Mouse (Mus musculus): ENCODE measurements around the gene Col15a1.
A peak's percentile ranks its signal among the peaks of the same experiment; 100 is the strongest.

The Col15a1 gene

DNA sequence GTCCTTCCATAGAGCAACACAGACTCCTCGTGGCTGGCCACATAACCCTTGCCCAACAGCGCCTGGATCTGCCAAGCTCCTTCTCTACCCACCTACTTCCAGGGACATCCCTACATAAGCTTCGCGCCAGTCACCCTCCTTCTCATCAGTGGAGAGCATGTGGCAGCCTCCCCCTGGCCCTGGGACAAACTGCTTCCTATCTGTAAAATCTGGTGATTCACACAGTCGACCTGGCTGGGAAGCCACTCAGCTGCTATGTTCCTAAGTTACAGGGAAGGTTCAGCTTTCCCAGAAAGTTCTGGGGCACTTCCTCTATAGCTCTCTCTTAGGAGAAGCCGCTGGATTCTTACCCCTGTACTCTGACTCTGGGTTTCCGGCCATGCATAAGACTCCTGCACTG is 22.5 kb downstream of the Col15a1 start:
- no peak for DNase-seq (ENCODE audit: low spot score in 2 of 2)

DNA sequence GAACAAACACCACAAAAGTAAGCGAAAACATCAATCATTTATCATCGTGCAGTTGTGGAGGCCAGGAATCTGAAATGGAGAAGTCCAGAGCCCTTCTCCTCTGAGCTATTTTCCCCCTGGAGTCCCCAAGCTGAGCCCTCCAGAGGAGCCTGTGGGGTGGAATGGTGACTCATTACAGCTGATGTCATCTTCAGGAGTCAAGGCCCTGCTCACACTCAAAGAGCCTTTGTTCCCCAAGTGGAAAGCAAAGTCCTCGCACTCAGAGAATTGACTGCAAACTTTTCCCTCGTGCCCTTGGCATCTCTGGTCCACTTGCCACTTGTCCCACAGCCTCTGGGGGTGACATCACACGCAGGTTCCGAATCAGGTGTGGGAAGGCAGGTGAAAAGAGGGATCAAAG is 23.4 kb downstream of the Col15a1 start:
- no peak for DNase-seq (ENCODE audit: low spot score in 2 of 2)

DNA sequence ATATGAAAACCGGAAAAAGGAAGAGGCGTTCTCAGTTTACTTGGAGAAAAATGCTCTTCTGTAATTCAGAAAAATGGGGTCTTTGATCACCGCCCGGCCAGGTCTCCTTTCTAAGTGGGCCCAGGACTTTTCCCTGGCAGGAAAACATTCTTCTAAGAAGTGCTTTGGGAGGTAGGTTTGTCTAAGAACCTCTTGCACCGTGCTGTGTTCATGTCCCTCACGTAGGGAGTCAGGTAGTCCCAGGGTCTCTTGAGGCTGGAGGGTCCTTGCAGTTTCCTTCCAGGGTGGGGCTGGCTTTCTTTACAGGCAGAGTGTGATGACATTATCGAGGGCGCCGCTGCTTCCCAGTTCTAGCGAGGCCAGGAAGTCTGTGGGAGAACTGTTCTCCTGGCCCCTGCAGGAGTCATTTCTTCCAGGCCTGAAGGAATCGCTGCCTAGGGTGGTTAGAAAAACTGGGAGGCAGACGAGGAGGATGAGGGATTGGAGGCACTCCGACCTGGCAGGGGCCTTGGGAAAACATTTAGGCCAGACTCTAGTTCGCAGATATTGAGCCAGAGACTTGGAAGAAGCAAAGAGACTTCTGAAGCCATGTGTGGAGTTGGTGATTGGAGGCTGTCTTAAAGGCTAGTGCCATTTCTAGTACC is 25.4 kb downstream of the Col15a1 start:
- DNase-seq (ENCODE audit: low spot score in 2 of 2), result no peak

DNA sequence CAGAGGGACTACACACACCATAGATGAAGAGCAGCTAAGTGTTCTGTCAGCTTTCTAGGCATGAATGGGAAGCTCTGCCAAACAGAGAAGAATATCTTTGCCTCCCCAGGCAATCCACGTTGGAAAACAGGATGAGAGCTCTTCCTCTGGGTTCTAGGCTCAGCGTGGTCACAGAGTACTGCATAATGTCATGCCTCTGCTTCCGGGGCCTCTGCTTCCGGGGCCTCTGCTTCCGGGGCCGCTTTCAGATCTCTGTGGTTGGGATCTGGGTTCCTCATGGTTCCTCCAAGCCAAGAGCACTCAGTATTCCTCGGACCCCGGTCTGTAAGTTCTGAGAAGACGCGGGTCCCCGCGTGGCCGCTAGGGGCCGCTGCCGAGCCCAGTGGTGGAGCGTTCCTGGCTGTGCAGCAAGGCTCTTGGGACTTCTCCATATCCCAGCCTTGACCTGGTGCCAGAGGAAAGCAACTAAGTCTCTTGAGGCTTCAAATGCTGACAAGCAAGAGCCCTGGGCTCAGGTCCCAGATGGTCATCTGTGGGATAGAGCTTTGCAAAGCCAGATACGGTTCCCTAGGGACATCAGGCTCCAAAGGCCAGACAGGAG is 26.8 kb downstream of the Col15a1 start:
- DNase-seq (ENCODE audit: low spot score in 2 of 2), result peak; percentile 42 to 48

DNA sequence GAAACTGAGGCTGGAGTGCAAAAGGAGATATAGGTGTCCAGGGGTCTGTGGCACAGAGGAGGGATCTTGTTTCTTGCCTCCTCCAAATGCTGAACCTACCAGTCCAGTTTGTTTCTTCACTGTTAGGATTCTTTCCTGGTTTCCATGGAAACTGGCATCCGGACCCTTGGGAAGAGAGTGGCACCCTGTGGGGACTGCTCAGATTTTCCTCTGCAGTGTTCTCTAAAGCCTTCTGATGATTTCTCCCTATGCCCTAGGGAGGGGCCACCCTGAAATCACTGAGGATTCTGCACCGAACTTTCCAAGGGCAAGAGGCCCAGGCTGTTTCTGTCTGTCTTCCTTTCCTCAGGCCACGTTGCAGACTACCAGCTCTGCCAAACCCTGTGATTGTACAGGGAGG is 27.4 kb downstream of the Col15a1 start:
- DNase-seq (ENCODE audit: low spot score in 2 of 2), result no peak

DNA sequence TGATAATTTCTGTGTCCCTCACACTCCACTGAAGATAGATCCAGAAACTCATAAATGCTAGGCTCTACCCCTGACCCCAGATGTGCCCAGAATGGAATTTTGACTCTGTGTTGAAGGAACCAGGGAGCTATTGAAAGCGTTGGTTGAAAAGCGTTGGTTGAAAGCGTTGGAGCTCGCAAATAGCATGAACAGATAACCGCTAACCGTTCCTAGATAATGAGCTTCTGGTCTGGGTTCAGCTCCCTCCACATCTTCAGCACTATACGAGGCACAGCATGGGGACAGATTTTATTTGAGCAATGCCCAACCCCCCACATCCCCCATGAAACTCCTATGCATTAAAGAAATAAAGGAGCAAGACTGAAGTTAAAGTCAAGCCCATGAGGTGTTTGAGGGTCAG is 28.1 kb downstream of the Col15a1 start:
- no peak for DNase-seq (ENCODE audit: low spot score in 2 of 2)

DNA sequence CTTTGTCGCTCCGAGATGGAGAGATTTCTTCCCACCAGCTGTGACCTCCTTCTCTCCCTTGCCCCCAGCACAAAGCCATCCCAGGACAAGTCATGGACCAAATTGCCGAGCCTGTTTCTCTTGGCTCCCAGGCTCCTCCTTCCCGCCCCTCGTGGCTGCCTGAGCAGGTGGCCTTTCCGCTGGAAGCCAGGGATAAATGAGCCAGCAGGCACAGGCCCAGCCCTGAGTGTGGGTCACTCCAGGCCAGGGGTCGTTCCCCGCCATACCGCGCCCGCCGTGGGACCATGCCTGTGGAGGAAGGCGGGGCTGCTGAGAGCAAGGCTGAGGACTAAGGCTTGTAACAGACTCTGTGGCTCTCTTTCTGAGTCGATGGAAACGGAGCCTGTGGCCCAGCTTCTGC is 29.3 kb downstream of the Col15a1 start:
- DNase-seq (ENCODE audit: low spot score in 2 of 2), result no peak

DNA sequence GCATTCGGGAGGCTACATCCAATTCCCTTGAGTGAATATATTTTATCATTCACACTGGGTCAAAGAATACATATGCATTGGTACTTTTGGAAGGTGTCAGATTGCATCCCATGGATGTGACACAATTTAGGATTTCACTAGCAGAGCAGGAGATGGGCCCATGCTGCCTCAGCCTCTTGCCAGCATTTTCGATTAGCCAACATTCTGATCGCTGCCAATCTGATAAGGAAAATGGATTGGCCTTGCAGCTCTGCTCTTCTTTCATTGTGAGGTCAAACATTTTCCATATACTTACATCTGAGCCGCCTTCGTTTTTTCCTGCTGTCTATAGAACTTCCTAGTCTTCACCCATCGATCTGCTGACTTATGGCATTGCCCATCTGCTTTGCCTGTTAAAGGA is 31.2 kb downstream of the Col15a1 start:
- no peak for DNase-seq (ENCODE audit: low spot score in 2 of 2)

DNA sequence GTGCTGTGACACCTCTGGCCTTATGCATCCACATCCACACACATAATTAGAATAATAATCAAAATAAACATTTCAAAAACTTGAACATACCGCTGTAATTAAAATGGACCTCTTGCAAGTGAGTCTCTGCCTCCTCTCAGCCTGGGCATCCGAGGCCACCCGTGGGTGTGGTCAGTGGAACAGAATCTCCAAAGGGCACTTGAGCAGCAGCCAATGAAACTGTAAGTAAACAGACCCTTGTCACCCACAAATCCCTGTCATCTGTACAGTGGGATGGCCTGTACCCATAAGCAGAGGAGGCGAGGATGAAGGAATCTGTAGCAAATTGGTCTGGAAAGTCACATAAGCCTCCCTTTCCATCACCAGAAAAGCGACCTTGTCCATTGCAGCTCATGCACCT is 32.9 kb downstream of the Col15a1 start:
- DNase-seq (ENCODE audit: low spot score in 2 of 2), result no peak

DNA sequence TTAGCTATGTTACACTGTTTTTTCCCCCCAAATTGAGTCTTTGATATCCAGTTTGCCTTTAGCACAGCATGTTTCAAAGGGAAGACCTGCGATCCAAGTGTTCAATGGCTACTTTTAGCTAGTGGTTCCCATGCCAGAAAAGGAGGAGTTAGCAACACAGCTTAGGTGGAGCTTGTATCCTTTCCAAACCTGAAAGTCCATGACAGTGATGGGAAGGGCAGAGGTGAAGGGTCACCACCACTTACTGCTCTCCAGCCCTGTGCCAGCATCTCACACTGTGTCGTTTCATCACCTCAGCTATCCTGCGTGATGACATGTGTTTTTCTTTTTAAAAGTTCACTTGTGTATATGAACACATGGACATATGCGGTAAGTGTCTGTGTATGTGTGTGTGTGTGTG is 34.2 kb downstream of the Col15a1 start:
- DNase-seq (ENCODE audit: low spot score in 2 of 2), result no peak

DNA sequence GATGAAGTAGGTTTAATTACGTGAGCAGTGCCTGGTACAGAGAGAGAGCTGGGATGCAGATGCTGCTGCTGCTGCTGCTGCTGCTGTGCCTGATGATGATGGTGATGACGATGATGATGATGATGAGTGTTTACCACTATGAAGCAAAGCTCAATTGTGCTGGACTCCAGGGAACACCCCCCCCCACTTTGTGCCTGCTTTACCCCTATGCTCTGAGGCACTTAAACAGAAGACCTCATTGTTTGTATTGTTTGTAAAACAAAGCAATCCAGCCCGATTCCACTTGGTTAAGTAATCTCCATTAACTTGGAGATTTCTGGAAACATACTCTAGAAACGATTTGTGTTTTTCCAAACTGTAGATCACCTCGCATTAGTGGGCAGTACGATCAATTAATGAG is 36.7 kb downstream of the Col15a1 start:
- no peak for DNase-seq (ENCODE audit: low spot score in 2 of 2)

DNA sequence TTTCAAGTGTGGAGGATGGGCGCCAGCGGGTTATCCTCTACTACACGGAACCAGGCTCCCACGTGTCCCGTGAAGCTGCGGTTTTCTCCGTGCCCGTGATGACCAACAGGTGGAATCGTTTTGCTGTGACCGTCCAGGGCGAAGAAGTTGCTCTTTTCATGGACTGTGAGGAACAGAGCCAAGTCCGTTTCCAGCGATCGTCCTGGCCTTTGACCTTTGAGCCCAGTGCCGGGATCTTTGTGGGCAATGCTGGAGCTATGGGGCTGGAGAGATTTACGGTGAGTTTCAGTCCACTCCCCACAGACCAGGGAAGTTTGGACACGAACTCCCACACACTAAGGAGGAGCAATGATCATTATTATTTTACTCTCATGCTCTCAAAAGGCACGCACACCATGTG is 37.7 kb downstream of the Col15a1 start:
- no peak for DNase-seq (ENCODE audit: low spot score in 2 of 2)

DNA sequence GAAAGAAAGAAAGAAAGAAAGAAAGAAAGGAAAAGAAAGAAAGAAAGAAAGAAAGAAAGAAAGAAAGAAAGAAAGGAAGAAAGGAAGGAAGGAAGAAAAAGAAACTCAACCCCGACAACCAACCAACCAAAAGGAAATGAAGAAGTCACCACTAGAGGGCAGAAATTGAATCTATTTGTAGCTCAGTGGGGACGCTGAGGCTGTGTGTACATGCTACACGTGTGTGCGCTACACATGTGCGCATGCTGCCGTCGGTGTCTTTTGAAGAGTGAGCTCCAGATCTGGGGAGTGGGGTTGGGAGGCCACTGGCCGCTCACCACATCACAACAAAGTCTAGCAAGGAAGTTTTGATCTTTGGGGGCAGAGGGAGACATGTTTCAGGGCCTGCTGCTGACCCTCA is 38.9 kb downstream of the Col15a1 start:
- no peak for DNase-seq (ENCODE audit: low spot score in 2 of 2)

DNA sequence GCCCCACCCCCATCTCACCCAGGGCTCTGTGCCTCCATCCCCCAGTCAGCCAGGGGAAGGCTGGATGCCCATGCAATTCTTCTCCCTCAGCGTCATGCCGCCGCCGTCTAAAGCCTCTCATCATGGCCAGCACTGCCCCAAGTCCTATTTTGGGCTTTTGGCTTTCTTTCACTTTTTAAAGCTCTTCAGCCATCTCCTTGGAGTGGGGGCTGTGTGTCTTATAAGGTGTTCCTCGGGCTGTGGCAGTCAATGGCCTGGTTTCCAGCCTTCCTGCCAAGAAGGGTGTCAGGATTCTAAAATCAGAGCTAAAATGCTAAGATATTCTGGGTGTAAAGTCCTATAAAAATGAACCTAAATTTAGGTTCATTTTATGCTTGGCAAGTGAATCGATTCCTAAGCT is 39.6 kb downstream of the Col15a1 start:
- DNase-seq (ENCODE audit: low spot score in 2 of 2), result peak in 1 of 2 experiments; percentile 34

DNA sequence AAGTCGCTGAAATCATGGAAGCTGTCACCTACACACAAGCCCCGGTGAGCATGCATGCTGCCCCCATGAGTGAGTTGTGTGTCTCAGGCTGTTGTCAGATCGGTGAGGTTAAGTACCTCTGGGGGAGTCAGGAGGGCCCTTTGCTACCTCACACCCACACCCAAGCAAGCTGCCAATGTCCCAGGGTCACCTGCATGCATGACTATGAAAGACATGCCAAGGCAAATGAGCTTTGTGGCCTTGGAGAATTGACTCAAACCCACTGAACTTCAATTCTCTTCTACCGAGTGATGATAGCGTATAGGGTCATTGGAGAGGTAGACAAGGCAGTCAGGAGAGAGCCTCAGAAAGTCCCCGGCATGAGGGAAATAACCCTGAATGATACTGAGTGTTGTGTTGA is 41.2 kb downstream of the Col15a1 start:
- no peak for DNase-seq (ENCODE audit: low spot score in 2 of 2)

DNA sequence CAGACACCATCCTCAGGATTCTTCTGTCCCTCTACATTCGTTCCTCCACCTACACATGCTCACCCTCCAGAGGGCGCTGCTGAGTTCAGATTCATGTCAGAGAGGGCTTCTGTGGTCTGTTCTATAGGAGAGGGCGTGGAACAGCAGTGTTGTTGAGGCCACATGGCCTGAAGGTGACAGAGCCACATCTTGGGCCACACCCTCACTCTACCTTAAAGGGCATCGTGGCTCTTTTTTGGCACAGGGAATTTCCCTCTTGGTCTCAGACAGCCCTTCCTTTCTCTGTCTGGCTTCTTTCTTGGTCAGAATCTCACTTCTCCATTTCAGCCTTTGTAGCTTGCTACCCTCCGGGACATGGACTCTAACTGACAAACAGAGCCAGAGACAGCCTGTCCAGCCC is 43.1 kb downstream of the Col15a1 start:
- DNase-seq (ENCODE audit: low spot score in 2 of 2), result peak in 1 of 2 experiments; percentile 52

DNA sequence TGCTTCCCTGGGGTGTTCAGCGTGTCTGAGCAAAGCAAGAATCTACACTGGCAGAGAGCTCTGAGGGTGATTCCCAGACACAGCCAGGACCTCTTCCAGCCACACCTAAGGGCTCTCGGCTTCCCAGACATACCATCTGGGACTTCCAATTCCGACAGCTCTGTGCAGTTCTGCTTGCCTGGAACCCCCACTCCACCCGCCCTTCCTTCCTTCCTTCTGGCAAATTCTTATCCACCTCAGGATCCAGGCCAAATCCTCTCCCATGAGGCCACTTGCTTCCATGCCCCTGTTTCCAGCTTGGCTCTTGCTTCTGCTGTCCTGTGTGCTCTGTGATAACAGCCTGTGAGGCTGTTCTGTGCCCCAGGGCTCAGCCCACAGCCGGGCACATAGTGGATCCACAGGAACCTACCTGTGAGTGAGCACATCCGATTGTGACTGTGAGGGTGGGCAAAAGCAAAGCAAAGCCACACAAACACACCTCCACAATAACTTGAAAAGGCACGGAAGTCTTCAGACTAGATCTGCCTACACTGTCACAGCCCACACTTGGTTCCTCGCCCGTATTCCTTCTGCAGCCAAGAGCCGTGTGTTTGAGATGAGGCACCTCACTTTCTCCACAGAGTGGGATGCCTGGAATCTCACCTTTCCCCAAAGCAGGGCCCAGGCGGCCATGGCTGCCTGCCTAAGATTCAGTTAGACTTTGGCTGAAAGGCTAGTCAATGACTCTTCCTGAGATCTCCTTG is 43.9 kb downstream of the Col15a1 start:
- DNase-seq (ENCODE audit: low spot score in 2 of 2), result peak; percentile 78 to 84

DNA sequence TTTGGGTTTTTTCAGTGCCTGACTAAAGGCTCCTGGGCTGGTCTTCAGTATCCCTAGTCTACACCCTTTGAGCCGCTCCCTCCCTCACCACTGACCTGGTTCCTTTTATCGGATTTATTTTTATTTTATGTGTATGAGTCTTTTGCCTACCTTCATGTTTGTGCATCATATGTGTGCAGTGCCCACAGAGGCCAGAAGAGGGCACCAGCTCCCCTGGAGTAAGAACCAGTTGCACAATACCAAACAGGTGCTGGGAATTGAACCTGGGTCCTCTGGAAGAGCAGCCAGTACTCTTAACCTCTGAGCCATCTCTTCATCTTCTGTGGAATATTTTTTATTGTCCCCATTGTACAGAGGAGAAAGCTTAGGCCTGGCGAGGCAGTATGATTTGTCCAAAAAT is 44.7 kb downstream of the Col15a1 start:
- DNase-seq (ENCODE audit: low spot score in 2 of 2), result no peak

DNA sequence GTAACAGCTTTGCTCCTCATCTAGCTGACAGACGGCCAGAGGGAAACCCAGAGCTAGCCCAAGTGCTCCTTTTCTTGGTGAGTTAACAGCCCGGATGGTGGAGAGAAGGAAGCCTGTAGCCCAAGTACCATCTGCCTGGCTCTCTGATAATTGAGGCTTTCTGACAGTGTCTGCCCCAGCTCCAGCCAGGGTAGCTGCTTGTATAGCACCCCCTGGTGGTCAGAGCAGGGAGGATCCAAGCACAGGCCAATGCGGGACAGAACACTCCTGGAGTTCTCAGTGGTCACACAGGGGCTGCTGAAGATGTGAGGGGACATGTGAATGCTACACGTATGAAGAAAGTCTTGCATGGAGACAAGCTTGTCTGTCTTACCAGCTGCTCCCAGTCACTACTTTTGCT is 47.7 kb downstream of the Col15a1 start:
- no peak for DNase-seq (ENCODE audit: low spot score in 2 of 2)

DNA sequence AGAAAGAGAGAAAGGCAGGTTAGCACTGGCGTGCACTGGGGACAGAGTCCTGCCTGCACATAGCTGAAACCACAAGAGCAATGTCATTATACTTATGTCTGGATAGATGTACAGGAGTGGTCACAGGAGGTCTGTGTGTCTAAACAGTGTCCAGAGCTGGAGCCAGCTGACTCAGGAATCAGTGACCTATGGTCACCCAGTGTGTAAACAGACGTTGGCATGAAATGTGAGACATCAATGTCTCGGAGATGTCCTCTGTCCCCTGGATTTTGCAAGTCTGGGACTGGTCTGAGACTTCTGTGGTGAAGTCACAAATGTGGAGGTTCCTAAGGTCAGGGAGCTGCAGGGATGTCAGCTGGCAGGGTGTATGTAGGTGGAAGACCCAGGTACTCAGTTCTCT is 50.2 kb downstream of the Col15a1 start:
- no peak for DNase-seq (ENCODE audit: low spot score in 2 of 2)

DNA sequence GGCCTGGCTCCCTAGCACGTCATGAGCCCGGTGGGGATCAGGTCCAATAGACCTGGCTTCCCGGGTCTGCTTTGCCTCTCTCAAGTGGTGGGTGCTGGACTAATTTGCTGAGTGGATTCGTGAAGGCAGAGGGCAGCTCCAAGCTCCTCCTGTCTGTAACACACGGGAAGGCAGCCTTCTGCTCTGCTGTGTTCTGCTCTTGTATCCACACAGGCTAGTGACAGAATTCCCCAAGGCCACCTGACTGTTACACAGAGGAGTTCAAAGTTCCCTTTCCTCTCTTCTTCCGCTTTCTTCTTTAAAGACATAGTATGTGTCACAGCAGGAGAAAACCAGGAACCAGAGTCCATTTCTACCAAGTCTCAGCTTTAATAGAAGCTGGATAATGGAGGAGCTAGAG is 53.1 kb downstream of the Col15a1 start:
- DNase-seq (ENCODE audit: low spot score in 2 of 2), result no peak

DNA sequence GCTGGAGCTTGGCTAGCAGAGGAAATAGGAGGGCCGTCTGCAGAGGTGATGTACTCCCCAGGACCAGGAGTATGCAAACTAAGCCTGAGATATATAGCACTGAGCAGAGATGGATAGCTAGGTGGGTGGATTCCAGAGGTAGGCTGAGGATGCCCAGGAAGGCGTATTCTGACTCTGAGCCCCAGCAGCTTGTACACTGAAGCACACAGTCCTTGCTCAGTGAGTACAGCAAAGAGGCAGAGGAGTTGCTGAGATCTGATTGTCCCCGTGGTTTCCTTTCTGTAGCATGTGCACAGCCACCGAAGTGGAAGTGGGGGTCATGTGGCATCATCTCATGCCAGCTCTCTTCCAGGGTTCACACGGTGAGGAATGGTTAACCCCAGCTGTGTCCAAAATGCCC is 54.0 kb downstream of the Col15a1 start:
- no peak for DNase-seq (ENCODE audit: low spot score in 2 of 2)

DNA sequence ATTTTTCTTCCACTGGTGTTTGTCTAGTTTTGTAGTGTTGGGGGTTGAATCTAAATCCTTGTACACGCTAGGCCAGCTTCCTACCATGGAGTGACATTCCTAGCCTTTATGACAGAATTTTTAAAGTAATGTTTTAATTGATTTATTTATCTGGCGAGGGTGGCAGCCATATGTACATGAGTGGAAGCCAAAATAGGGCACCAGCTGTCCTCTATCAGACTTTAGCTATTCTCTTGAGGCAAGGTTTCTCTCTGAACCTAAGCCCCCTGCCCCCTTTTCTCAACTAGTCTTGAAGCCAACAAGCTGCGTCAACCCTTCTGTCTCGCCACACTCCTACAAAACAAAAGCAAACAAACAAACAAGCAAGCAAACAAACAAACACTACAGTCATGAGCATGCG is 57.6 kb downstream of the Col15a1 start:
- DNase-seq (ENCODE audit: low spot score in 2 of 2), result no peak

Measured in right cerebral cortex, postnatal 36 days (tissue).